Mouse (Mus musculus) heart, embryonic 16.5 days (tissue): ENCODE results near the gene Hoxb3. TPM values are rescaled to one million over a fixed set of nuclear protein-coding genes. Genes with fewer than 3 reads are reported as not detected.

Source experiments
- ATAC-seq: fragments of 200-750 bp; cut with Nextera tagmentation; replicated peaks from 2 replicates; pipeline ENCODE4 v1.8.0; 2017; ENCODE audit warnings: moderate number of reproducible peaks; ENCODE audit not compliant: insufficient read depth, low FRiP score; ENCODE audit errors: extremely low read depth
- H3K27ac ChIP-seq: fragments of 300-500 bp; sonication (generic); 2 replicates; pipeline ENCODE4 v1.5.1; 2014; ENCODE audit warnings: mild to moderate bottlenecking, low read length, control low read depth, moderate library complexity
- H3K27me3 ChIP-seq: fragments of 300-500 bp; sonication (generic); 2 replicates; pipeline ENCODE4 v1.6.1; 2014; ENCODE audit warnings: low read length, mixed read lengths; ENCODE audit not compliant: control insufficient read depth, insufficient read depth
- H3K36me3 ChIP-seq: fragments of 300-500 bp; sonication (generic); 2 replicates; pipeline ENCODE4 v1.6.1; 2014; ENCODE audit not compliant: control insufficient read depth, insufficient read depth
- H3K4me1 ChIP-seq: fragments of 300-500 bp; sonication (generic); 2 replicates; pipeline ENCODE4 v1.6.1; 2014; ENCODE audit warnings: low read length, mixed read lengths; ENCODE audit not compliant: control insufficient read depth, insufficient read depth
- H3K4me2 ChIP-seq: fragments of 300-500 bp; sonication (generic); 2 replicates; pipeline ENCODE4 v1.6.1; 2014; ENCODE audit warnings: low read depth, mild to moderate bottlenecking, control low read depth, low read length
- H3K4me3 ChIP-seq: fragments of 300-500 bp; sonication (generic); 2 replicates; pipeline ENCODE4 v1.5.1; 2014; ENCODE audit warnings: mild to moderate bottlenecking, control low read depth, low read length
- H3K9ac ChIP-seq: fragments of 300-500 bp; sonication (generic); 2 replicates; pipeline ENCODE4 v1.6.1; 2014; ENCODE audit warnings: low read length, control low read depth
- H3K9me3 ChIP-seq: fragments of 300-500 bp; sonication (generic); replicated peaks from 2 replicates; pipeline ENCODE4 v1.6.1; 2016; ENCODE audit warnings: low read length; ENCODE audit not compliant: control insufficient read depth
- WGBS: fragments of 180-500 bp; shearing (Covaris S2); extraction: QIAGEN DNeasy Blood & Tissue Kit; methylation state at CpG from one replicate; pipeline ENCODE4 v1.1.7; 2014; 5-methylcytosine and 5-hydroxymethylcytosine counted together
- polyA plus RNA-seq: library from polyadenylated mRNA; unstranded; fragments of >200 nt; fragmentation: Nextera tagmentation; extraction: Ambion mirVana; gene quantifications from 2 replicates; pipeline ENCODE4 v1.2.1, GENCODE M21; 2015

Hoxb3 gene
- polyA plus RNA-seq, 1 experiment from 2014 or later: 0.24 TPM

GRCm38 (mm10) chr11:96287411-96287810, 35.7 kb upstream of the Hoxb3 start:
- no peak for ATAC-seq
- H3K27ac ChIP-seq: no peak overlapping the region
- no peak overlapping the region for H3K9ac ChIP-seq
- WGBS: 1% methylated on average over 9 of the region's 9 CpGs
- H3K36me3 ChIP-seq: no peaks in the 10 kb centered on the region
- H3K9me3 ChIP-seq: no peaks in the 10 kb centered on the region
- H3K4me1 ChIP-seq: peaks cover 5% of the 10 kb centered on the region
- H3K4me3 ChIP-seq: no peak overlapping the region
- no peak overlapping the region for H3K4me2 ChIP-seq
- peaks cover 88% of the 10 kb centered on the region for H3K27me3 ChIP-seq

- H3K4me3 ChIP-seq: no peak overlapping the region
- H3K36me3 ChIP-seq: no peaks in the 10 kb centered on the region
- H3K4me1 ChIP-seq: peaks cover 5% of the 10 kb centered on the region
- peaks cover 90% of the 10 kb centered on the region for H3K27me3 ChIP-seq
- ATAC-seq: no peak
- H3K9me3 ChIP-seq: no peaks in the 10 kb centered on the region
- no peak overlapping the region for H3K4me2 ChIP-seq
- no peak overlapping the region for H3K9ac ChIP-seq
- 3% methylated on average over 1 of the region's 1 CpGs for WGBS
- no peak overlapping the region for H3K27ac ChIP-seq
Measured at GRCm38 (mm10) chr11:96288455-96289221, 34.5 kb upstream of the Hoxb3 start.

GRCm38 (mm10) chr11:96289293-96289692, 33.8 kb upstream of the Hoxb3 start:
- Histone ChIP-seq H3K36me3 (no peaks in the 10 kb centered on the region), H3K4me1 (no peaks in the 10 kb centered on the region; the same call in 1 of the 2 replicates), H3K27me3 (peaks cover 92% of the 10 kb centered on the region), H3K9me3 (no peaks in the 10 kb centered on the region), H3K9ac (no peak overlapping the region), H3K4me3 (no peak overlapping the region), H3K27ac (no peak overlapping the region), H3K4me2 (no peak overlapping the region)
- ATAC-seq: no peak
- 15% methylated on average over 21 of the region's 21 CpGs for WGBS

- no peak overlapping the region for H3K27ac ChIP-seq
- no peaks in the 10 kb centered on the region; the same call in 1 of the 2 replicates for H3K4me1 ChIP-seq
- ATAC-seq: no peak
- H3K27me3 ChIP-seq: peaks cover 93% of the 10 kb centered on the region
- H3K4me3 ChIP-seq: no peak overlapping the region
- H3K9ac ChIP-seq: no peak overlapping the region
- no peak overlapping the region for H3K4me2 ChIP-seq
- no peaks in the 10 kb centered on the region for H3K36me3 ChIP-seq
- no peaks in the 10 kb centered on the region for H3K9me3 ChIP-seq
- 16% methylated on average over 6 of the region's 6 CpGs for WGBS
Measured at GRCm38 (mm10) chr11:96289837-96290236, 33.3 kb upstream of the Hoxb3 start.

- no peaks in the 10 kb centered on the region for H3K4me1 ChIP-seq
- ATAC-seq: no peak
- H3K4me2 ChIP-seq: no peak overlapping the region
- H3K4me3 ChIP-seq: no peak overlapping the region
- peaks cover 93% of the 10 kb centered on the region for H3K27me3 ChIP-seq
- no peaks in the 10 kb centered on the region for H3K36me3 ChIP-seq
- no peak overlapping the region for H3K9ac ChIP-seq
- 15% methylated on average over 17 of the region's 17 CpGs for WGBS
- no peaks in the 10 kb centered on the region for H3K9me3 ChIP-seq
- H3K27ac ChIP-seq: no peak overlapping the region
Measured at GRCm38 (mm10) chr11:96290705-96291355, 32.3 kb upstream of the Hoxb3 start.

GRCm38 (mm10) chr11:96291681-96292564, 31.2 kb upstream of the Hoxb3 start, which contains the start of gene Hoxb6:
TSS of gene Hoxb6 (plus strand) at chr11:96292476.
- no peak within 1 kb of the TSS for H3K4me3 ChIP-seq
- no peak within 1 kb of the TSS for H3K9ac ChIP-seq
- no peak within 1 kb of the TSS for H3K27ac ChIP-seq
- ATAC-seq: no peak
- H3K9me3 ChIP-seq: no peaks in the 10 kb centered on the region
- WGBS: 4% methylated on average over 22 of the region's 22 CpGs
- peaks cover 93% of the 10 kb centered on the region for H3K27me3 ChIP-seq
- H3K4me1 ChIP-seq: no peaks in the 10 kb centered on the region
- H3K36me3 ChIP-seq: no peaks in the 10 kb centered on the region
- no peak within 1 kb of the TSS for H3K4me2 ChIP-seq

- H3K27ac ChIP-seq: no peak overlapping the region
- 4% methylated on average over 12 of the region's 12 CpGs for WGBS
- no peaks in the 10 kb centered on the region for H3K4me1 ChIP-seq
- H3K27me3 ChIP-seq: peaks cover 93% of the 10 kb centered on the region
- H3K36me3 ChIP-seq: no peaks in the 10 kb centered on the region
- H3K4me2 ChIP-seq: no peak overlapping the region
- H3K4me3 ChIP-seq: no peak overlapping the region
- ATAC-seq: no peak
- no peaks in the 10 kb centered on the region for H3K9me3 ChIP-seq
- H3K9ac ChIP-seq: no peak overlapping the region
Measured at GRCm38 (mm10) chr11:96292565-96293301, 30.4 kb upstream of the Hoxb3 start.

- H3K4me2 ChIP-seq: no peak overlapping the region
- peaks cover 91% of the 10 kb centered on the region for H3K27me3 ChIP-seq
- no peaks in the 10 kb centered on the region for H3K9me3 ChIP-seq
- no peak overlapping the region for H3K4me3 ChIP-seq
- H3K36me3 ChIP-seq: no peaks in the 10 kb centered on the region
- 6% methylated on average over 22 of the region's 22 CpGs for WGBS
- H3K9ac ChIP-seq: no peak overlapping the region
- no peaks in the 10 kb centered on the region for H3K4me1 ChIP-seq
- no peak overlapping the region for H3K27ac ChIP-seq
- no peak for ATAC-seq
Measured at GRCm38 (mm10) chr11:96293302-96293921, 29.7 kb upstream of the Hoxb3 start.
